Mouse (Mus musculus): ENCODE measurements around the gene Mtf1. TPM values are rescaled to one million over a fixed set of nuclear protein-coding genes. Genes with fewer than 3 reads are reported as not detected.

Mtf1 gene
- total RNA-seq, 2 experiments from 2014 or later: 20.8 to 28.1 TPM

DNA sequence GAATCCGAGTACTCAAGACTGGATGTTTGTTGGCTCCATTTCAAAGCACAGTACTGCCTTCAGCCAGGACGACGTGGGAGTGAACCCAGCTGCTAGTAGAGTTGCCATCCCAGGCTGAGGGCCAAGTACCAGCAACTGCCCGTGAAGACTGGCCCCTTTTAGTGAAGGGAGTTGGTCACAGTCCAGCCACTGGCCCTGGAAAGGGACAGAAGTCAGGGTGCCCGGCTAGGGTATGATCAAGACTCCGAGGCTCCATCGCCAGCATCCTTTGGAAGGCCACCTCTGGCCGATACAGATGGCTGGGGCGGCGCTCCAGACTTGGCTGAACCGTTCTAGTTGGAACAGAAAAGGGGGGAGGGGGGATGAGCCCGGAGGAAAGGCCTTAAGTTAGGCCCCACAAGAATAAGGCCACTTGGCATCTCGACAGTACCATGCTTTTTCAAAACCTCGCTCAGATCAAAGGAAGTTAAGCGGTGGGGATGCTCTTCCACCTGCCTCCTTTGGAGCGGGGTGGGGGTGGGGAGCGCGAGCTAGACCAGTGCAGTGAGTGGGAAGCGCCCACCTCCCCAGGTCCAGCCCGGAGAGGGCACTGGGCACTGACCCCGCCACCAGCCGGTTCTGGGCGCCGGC is 47.8 kb downstream of the Mtf1 start:
- intact Hi-C loops (cut with DNase I): loop anchor here (1.0 to 5.0 kb wide), 2 partner anchors 43 to 47 kb away; partner anchors contain the start of gene Mtf1
- DNase-seq (ENCODE audit: low spot score in 2 of 2): peak; percentile 68 to 73

DNA sequence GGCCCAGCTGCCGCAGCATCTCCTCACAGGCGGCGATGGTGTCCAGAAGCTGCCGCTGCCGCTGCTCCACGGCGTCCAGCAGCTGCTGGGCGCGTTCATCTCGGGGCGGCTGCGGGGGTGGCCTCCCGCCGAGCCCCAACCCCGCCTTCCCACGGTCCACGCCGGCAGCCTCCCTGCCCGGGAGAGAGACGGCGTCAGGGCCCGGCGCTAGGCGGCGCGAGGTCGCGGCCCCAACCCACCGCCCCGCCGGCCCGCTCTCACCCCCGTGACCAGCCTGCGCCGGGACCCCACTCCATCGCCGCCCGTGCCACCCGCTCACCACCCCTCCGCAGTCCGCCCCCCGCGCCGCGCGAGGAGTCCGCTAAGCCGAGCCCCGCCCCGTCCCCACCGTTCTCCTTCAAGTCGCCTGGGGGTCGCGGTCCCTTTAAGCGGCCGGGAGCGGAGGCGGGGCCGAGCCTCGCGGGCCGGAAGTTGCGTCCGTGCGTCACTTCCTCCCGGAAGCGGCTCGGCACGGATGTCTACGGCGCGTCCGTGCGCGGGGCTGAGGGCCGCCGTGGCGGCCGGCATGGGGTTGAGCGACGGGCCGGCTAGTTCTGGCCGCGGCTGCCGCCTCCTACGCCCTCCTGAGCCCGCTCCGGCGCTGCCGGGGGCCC is 48.5 kb downstream of the Mtf1 start, which contains the start of gene Yrdc:
Yrdc (plus strand) TSS at position 419 of the 653 bp plus-strand sequence.
- peak; percentile 95 to 96 for DNase-seq (ENCODE audit: low spot score in 2 of 2)
- intact Hi-C loops (cut with DNase I): loop anchor here (1.0 to 5.0 kb wide), 2 partner anchors 42 to 48 kb away; partner anchors contain the start of gene Mtf1

- intact Hi-C loops (cut with DNase I): loop anchor here (1.0 to 5.0 kb wide), 2 partner anchors 41 to 49 kb away; partner anchors contain the start of gene Mtf1
- DNase-seq (ENCODE audit: low spot score in 2 of 2): peak; percentile 79 to 85
These were observed 49.2 kb downstream of the Mtf1 start, which contains the start of gene 1110065P20Rik for GRCm38 (mm10) chr4:124850933-124851658. TSS of gene 1110065P20Rik (minus strand) at chr4:124851196.

GRCm38 (mm10) chr4:124856294-124856693 is 54.4 kb downstream of the Mtf1 start:
- intact Hi-C loops (cut with DNase I): no loop called here
- DNase-seq (ENCODE audit: low spot score in 2 of 2): peak; percentile 50 to 51

DNA sequence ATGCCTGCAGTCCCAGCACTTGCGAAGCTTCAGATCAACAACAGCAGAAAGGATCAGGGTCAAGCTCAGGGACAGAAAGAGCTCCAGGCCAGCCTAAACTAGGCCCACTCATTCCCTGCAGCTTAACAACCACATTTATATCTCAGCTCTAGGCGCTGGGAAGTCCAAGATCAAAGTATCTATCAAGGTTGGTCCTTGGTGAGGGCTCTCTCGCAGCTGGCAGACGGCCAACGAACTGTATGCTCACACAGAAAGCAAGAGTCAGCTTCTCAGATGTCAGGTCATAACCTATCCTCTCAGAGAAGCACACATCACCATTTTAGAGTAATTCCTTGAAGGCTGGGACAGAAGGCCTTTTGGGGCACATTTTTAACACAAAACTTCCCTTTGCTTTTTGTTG is 56.5 kb downstream of the Mtf1 start:
- intact Hi-C loops (cut with DNase I): no loop called here
- DNase-seq (ENCODE audit: low spot score in 2 of 2): no peak

GRCm38 (mm10) chr4:124860446-124860845 is 58.5 kb downstream of the Mtf1 start:
- intact Hi-C loops (cut with DNase I): no loop called here
- DNase-seq (ENCODE audit: low spot score in 2 of 2): no peak

DNA sequence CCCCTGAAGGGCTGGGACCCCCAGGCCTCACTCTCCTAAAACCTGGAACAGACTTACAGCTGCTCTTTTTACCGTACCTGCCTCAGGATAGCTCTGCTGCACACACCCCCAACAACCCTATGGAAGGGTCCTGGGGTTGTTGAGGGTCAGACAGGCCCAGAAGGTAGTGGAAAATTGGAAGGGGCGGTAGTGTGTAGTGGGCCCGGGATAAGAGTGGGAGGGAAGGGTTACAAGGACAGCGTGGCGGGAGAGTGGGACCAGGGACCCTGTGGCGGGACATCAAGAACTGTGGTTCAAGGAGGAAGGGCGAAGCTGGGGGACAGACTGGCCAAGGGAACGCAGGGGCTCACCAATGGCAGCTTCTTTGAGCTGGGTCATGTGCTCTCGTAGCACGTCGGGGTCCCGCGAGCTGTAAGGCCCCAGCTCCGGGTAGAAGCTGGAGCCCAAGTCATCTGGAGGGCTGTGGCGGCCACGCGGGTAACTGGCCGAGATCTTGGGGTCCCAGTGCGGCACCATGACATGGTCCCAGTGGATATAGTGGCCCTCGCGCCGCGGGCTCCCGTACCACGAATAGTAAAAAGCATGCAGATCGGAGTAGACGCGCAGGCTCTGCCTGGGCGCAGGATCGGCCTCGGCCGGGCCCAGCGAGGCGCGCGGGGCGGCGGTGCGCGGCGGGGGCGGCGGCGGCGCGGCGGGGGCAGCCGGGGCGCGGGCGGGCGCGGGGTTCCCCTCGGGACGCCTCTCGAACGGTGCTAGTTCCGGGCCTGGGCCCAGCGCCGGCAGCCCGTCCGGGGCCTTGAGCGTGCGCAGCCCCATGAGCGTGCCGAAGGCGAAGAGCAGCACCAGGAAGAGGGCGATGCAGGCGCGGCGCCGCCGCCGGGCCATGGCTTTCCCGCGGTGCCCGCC is 59.6 kb downstream of the Mtf1 start, which contains the start of gene Maneal:
Maneal (minus strand) TSS at position 889 of the 906 bp plus-strand sequence.
- intact Hi-C loops (cut with DNase I): loop anchor here (1.0 kb wide), 1 partner anchor 31 kb away; no protein-coding TSS in a partner anchor
- no peak for DNase-seq (ENCODE audit: low spot score in 2 of 2)

DNA sequence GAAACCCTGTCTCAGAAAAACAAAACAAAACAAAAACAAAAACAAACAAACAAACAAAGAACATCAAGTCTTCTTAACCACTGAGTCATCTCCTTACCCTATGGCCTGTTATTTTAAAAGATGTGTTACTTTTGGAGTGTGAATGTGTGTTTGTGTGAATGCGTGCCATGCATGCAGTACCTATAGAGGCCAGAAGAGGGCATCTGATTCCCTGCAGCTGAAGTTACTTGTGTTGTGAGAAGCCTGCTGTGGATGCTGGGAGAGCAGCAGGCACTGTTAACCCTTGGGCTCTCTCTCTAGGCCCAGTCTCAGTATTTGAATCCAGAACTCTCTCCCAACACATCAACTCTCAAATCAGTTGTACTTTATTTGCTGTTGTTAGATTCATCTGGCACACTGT is 70.8 kb downstream of the Mtf1 start:
- no peak for DNase-seq (ENCODE audit: low spot score in 2 of 2)
- intact Hi-C loops (cut with DNase I): no loop called here

GRCm38 (mm10) chr4:124880599-124880998 is 78.7 kb downstream of the Mtf1 start, which contains the start of gene Epha10:
TSS of gene Epha10 (plus strand) at chr4:124880899.
- no peak for DNase-seq (ENCODE audit: low spot score in 2 of 2)
- intact Hi-C loops (cut with DNase I): no loop called here

DNA sequence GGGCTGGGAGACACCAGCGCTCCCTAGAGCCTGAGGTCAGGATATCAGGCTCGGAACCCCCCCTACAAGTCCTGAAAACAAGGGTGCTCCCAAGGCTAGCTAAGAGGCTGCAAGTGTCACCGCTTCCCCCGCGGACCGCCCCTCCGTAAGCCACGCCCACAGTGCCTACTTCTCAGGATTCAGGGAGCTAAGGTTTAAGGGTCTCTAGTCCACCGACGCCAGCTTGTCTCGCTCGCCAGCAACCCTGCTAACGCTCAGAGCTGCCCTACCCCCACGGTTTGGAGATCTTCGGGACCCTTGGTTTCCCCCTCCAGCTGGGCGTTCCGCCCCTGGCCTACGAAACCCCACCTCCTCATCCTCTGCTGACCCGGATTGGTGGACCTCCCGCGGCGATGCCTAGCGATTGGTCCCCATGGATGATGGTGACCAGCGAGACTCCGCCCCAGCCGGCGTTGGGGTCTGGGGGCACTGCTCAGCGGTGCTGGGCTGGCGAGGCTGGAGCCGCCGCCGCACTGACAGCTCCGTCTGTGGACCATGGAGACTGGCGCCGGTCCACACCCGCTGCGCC is 79.5 kb downstream of the Mtf1 start:
- intact Hi-C loops (cut with DNase I): no loop called here
- DNase-seq (ENCODE audit: low spot score in 2 of 2): peak; percentile 88

GRCm38 (mm10) chr4:124882151-124882729 is 80.3 kb downstream of the Mtf1 start:
- DNase-seq (ENCODE audit: low spot score in 2 of 2): peak in 1 of 2 experiments; percentile 60
- intact Hi-C loops (cut with DNase I): no loop called here

DNA sequence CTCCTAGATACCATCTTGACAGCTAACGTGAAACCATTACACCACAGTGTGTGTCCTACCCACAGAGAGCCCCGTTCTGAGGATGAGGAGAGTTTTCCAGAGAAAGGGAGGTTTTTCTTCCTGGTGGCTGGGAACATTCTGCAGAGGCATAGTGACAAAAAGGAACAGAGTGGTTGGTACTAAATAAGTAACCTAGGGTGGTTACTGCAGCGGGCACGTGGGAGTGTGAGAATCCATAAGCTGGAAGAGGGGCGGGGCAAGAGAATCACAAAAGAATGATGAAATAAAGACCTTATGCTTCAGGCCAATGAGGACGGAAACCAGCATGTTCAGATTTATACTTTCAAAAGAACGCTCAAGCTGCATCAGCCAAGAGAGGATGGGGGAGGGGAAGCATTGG is 86.8 kb downstream of the Mtf1 start:
- peak in 1 of 2 experiments; percentile 47 for DNase-seq (ENCODE audit: low spot score in 2 of 2)
- intact Hi-C loops (cut with DNase I): no loop called here

- no peak for DNase-seq (ENCODE audit: low spot score in 2 of 2)
- intact Hi-C loops (cut with DNase I): loop anchor here (5.0 kb wide), 1 partner anchor 38 kb away; the partner anchor contains the start of genes 1110065P20Rik and Yrdc
These were observed 88.0 kb downstream of the Mtf1 start for GRCm38 (mm10) chr4:124889935-124890334.

GRCm38 (mm10) chr4:124890831-124891230 is 88.9 kb downstream of the Mtf1 start:
- intact Hi-C loops (cut with DNase I): loop anchor here (5.0 kb wide), 1 partner anchor 39 kb away; the partner anchor contains the start of genes 1110065P20Rik and Yrdc

DNA sequence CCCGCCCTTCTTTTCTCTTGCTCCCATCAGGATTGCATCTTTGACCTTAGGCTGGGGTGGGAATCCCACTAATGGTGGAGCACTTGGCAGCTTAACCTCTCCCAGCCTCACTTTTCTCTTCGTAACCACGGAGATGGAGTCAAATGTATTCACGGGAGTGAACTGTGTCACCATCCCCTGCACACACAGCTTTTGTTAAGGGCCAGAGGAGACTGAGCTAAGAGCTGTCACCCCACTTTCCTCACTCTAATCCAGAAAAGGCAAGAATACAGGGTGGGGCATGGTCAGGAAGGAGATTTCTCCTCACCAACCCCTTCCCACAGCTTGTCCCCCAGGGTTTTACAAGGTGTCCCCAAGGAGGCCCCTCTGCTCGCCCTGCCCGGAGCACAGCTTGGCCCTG is 91.9 kb downstream of the Mtf1 start:
- DNase-seq (ENCODE audit: low spot score in 2 of 2): no peak
- intact Hi-C loops (cut with DNase I): loop anchor here (5.0 kb wide), 1 partner anchor 41 kb away; the partner anchor contains the start of genes 1110065P20Rik and Yrdc

More at GRCm38 (mm10) chr4:124890831-124891230, 88.9 kb downstream of the Mtf1 start:
- DNase-seq (ENCODE audit: low spot score in 2 of 2): no peak

DNA sequence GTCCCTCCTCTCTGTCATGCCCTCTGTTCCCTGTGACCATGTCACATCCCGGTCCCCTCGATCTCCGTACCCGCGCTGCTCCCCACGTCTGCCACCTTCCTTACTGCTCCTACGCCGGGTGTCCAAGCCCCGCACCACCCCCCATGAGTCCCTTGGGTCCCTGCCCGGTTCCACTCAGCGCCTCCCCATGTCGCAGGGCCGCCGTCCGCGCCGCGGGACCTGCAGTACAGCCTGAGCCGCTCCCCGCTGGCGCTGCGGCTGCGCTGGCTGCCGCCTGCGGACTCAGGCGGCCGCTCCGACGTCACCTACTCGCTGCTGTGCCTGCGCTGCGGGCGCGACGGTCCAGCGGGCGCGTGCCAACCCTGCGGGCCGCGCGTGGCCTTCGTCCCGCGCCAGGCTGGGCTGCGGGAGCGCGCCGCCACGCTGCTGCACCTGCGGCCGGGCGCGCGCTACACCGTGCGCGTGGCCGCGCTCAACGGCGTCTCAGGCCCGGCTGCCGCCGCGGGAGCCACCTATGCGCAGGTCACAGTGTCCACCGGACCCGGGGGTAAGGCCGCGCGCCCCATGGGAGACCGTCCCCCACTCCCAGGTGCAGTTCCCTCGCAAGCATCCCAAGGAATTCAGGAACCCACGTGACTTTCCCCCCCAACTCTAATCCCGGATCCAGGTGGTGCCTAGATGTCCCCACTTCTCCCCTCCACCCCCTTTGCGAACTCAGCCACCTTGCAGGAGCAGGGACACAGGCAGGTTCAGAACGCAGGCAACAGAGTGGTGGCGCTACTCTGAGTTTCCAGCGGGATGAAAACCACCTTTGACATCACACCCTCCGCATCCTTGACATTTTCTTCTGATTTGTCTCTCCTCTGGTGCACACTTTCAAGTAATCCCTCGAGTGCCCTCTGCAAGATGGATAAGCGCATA is 92.9 kb downstream of the Mtf1 start:
- intact Hi-C loops (cut with DNase I): loop anchor here (5.0 kb wide), 1 partner anchor 42 kb away; the partner anchor contains the start of genes 1110065P20Rik and Yrdc
- peak; percentile 73 to 86 for DNase-seq (ENCODE audit: low spot score in 2 of 2)

DNA sequence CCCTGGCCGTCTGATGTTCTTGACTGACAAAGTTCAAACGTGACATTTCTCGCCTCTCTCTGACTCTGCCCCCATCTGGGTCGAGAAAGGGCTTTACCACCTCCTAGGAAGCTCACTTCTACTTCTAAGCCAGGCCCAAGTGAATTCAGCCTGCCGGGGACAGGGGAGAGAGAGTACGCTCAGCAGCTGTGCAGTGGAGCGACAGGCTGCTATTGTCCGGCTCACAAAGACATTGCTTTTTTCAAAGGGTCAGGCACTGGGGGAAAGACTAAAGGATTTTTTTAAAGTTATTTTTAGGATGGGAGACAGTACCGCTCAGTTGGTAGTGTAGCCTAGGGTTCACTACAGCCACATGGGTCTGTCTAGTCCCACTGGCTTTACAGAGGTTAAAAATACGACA is 96.5 kb downstream of the Mtf1 start:
- no peak for DNase-seq (ENCODE audit: low spot score in 2 of 2)
- intact Hi-C loops (cut with DNase I): no loop called here

Measured in left cerebral cortex, postnatal 36 days (tissue).